Mouse (Mus musculus): ENCODE data around the gene Olfr554. TPM values are rescaled to one million over a fixed set of nuclear protein-coding genes. Genes with fewer than 3 reads are reported as not detected.
A peak's percentile ranks its signal among the peaks of the same experiment; 100 is the strongest.
"Not testable (repeated sequence)": the region's sequence is repeated elsewhere in the genome, so short reads cannot be mapped to it uniquely, and the experiment has no call there.

Olfr554 gene
- polyA plus RNA-seq (2012; rRNA removed), result not detected in 2 replicates

DNA sequence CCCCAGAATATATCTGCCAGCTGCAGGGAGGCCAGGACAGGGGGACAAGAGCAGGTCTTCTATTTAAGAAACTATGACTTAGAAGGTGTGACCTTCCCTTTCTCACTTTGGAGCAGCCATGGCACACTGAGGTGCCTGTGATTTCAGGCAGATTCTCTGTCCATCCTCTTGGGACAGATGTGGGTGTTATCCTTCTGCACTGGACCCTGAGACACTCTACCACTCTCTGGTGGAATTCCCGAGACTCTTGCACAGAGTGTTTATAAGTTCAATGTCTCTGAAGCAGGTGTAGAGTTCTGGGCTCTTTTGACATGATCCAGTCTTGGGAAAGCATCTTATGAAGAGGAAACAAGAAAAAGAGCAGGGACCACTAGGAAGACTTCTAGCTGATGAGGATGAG lies at the start of gene Olfr554:
Olfr554 (plus strand) TSS at position 301 of the 400 bp plus-strand sequence.
- TF ChIP-seq POLR2A (IDR thresholded peaks at IDR 0.05; ENCODE audit: borderline replicate concordance, extremely low read depth, insufficient read depth, insufficient read length, poor library complexity, severe bottlenecking), result no peak
- no peak for TF ChIP-seq CTCF (IDR thresholded peaks at IDR 0.05; ENCODE audit: borderline replicate concordance, extremely low read depth, insufficient read depth, insufficient read length)
- DNase-seq (ENCODE audit: low read depth), result no peak

DNA sequence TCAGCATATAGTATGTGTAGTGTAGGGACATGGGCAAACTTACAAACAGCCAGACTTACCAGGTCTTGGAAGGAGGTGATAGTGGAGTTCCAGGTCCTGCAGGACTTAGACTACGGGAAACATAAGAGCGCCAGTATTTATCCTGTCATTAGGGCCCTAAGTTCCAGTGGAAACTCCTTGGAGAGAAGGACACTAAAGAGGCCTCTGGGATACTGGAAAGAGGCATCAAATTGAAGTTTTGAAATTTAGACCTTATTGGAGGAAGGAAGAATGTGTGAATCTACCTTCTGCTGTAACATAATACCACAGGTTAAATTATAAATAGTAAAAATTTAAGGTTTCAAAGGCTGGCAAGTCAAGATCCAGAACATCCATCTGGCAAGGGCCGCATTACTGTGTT lies 46.4 kb upstream of the Olfr554 start, which contains the start of gene Olfr551:
Olfr551 (minus strand) TSS at position 101 of the 400 bp plus-strand sequence.
- no peak for TF ChIP-seq POLR2A (IDR thresholded peaks at IDR 0.05; ENCODE audit: borderline replicate concordance, extremely low read depth, insufficient read depth, insufficient read length, poor library complexity, severe bottlenecking)
- TF ChIP-seq CTCF (IDR thresholded peaks at IDR 0.05; ENCODE audit: borderline replicate concordance, extremely low read depth, insufficient read depth, insufficient read length), result no peak
- no peak for DNase-seq (ENCODE audit: low read depth)

DNA sequence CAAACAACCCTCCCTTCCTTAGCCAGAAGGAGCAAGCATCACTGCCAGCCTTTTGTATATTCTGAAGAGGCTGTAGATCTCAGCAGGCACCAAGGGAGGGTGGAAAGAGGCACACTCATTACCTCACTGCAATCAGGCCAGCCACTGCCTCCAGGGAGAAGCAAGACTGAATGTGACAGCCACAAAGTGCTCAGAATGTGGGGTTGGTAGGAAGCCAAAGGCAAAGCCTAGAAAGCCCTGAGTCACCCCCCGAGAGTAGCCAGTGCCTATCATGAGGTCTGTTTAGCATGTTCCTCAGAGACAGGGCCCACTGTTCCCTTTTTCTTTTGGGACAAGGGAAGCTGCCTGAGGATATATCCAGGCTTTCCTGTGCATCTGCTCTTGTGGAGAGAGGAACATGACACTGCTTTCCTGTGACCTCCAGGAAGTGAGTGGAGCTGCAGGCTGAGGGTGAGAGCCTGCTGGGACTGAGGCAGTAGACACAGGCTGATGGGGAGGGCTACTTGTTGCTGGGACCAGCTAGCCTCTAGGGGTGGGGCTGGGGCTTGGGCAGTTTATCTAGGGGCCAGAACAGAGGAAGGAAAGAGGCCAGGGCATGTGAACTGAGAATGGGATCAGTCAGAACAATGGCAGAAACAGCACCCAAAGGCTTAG lies 40.7 kb upstream of the Olfr554 start, which contains the start of gene Olfr552:
Olfr552 (plus strand) TSS at position 393 of the 654 bp plus-strand sequence.
- no peak for TF ChIP-seq CTCF (IDR thresholded peaks at IDR 0.05; ENCODE audit: borderline replicate concordance, extremely low read depth, insufficient read depth, insufficient read length)
- no peak for TF ChIP-seq POLR2A (IDR thresholded peaks at IDR 0.05; ENCODE audit: borderline replicate concordance, extremely low read depth, insufficient read depth, insufficient read length, poor library complexity, severe bottlenecking)
- no peak for DNase-seq (ENCODE audit: low read depth)

DNA sequence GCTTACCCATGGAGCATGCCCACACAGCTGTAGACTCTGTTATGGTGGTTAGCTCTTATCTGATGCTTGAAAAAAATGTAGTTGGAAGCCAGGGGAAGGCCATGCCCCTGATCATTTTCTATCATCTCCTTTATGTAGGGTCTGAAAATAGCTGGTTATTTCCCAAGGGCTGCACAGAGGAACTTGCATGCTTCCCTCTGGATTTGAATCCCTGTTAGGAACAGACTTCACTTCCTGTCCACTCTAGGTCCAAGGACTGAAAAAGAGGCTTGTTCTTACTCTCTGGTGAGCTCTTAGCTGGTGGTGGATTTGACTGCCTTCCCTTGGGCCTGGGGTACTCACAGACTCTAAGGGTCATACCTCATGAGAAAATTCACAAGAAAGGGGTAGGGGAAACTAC lies 20.1 kb upstream of the Olfr554 start, which contains the start of gene Olfr553:
Olfr553 (minus strand) TSS at position 101 of the 400 bp plus-strand sequence.
- no peak for DNase-seq (ENCODE audit: low read depth)

DNA sequence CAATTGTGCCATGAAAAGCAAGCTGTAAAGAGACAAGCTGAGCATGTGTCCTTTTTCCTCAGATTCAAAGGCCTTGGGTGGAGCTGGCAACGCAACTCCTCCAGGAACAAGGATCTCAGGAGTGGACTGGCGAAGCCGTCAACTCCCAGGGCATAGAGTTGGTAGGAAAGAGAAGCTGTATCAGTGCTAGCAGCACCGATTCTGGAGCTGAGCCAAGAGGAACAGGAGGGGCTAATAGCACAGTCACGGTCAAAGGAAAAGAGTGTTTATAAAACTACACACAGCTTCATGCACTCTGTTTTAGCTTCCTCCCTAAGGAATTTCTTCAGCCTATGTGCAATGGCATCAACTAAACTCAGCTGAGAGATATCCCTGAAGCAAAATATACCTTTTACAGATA lies 18.6 kb upstream of the Olfr554 start:
- DNase-seq (ENCODE audit: low read depth), result peak; percentile 25
- TF ChIP-seq CTCF (IDR thresholded peaks at IDR 0.05; ENCODE audit: borderline replicate concordance, extremely low read depth, insufficient read depth, insufficient read length), result no peak
- TF ChIP-seq POLR2A (IDR thresholded peaks at IDR 0.05; ENCODE audit: borderline replicate concordance, extremely low read depth, insufficient read depth, insufficient read length, poor library complexity, severe bottlenecking), result no peak

More for the DNA sequence above, 20.1 kb upstream of the Olfr554 start, which contains the start of gene Olfr553:
- no peak for TF ChIP-seq POLR2A (IDR thresholded peaks at IDR 0.05; ENCODE audit: borderline replicate concordance, extremely low read depth, insufficient read depth, insufficient read length, poor library complexity, severe bottlenecking)
- TF ChIP-seq CTCF (IDR thresholded peaks at IDR 0.05; ENCODE audit: borderline replicate concordance, extremely low read depth, insufficient read depth, insufficient read length), result no peak

DNA sequence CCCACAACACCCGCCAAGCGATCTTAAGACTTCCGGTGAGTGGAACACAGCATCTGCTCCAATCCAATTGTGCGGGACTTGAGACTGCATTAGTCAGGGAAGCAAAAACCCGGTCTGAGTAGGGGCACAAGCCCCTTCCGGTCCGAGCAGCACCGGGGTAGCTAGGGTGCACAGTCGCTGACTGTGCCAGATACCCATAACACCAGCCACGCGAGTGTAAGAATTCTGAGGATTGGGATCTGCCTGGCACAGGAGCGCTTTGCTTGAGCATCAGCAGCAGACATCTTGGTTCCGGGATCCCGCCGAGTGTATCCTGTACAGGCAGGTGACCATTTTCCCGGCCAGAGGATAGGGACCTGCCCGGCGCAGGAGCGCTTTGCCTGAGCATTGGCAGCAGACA lies 17.9 kb upstream of the Olfr554 start:
- not testable (repeated sequence) for DNase-seq (ENCODE audit: low read depth)

DNA sequence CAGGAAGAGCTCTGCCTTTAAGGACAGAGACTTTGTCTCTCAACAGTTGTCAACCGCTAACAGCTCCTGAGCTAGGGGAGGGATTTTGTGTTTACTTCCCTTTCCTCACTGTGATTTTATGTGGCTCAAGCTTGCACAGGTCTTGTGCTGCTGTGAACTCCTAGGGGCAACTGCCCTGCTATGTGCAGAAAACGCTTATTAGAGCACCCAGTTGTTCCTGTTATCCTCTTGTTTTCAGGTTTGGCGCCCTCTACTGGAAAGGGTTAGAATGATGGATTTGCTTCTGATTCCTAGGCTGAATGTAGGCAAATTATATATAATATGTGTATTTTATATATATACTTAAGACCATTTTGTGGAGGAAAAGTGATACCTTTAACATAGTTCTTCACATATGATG lies 1.6 kb upstream of the Olfr554 start:
- TF ChIP-seq POLR2A (IDR thresholded peaks at IDR 0.05; ENCODE audit: borderline replicate concordance, extremely low read depth, insufficient read depth, insufficient read length, poor library complexity, severe bottlenecking) (no peak), CTCF (IDR thresholded peaks at IDR 0.05; ENCODE audit: borderline replicate concordance, extremely low read depth, insufficient read depth, insufficient read length) (peak; percentile 16; the same call in 1 of the 2 replicates)
- peak; percentile 47 for DNase-seq (ENCODE audit: low read depth)

DNA sequence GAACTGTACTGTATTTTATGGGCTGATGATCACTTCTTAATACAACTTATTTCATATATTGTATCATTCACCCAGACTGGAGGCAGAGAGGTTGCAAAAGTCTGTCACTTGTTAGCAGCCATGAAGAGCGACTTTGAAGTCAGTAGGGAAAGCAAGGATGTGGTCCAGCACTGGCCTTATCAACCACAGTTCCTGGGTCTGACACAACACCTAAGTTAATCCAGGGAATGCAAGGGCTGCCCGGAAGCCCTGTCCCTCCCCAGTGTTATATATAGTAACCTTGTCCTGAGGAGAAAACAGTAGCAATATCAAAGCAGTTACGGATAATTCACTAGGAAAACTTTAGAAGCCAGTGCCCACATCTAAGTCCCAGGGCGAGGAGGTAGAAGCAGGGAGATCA lies 6.7 kb downstream of the Olfr554 start:
- DNase-seq (ENCODE audit: low read depth), result not testable (repeated sequence)

DNA sequence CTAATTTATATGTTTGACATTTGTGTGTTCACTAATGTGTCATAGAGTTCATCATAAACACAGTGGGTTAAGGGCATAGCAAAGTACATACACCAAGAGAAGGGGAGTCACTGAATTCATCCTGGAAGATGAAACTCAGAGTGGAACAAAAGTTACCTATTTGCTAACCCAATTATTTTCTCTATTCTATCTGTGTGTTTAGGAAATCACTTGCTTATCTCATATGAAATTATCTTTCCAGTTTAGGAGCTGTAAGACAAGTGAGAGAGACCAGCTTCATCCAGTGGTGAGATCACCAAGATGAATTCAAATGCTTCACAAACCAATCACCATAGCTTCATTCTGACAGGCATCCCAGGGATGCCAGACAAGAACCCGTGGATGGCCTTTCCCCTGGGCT lies 20.3 kb downstream of the Olfr554 start, which contains the start of gene Olfr555:
Olfr555 (plus strand) TSS at position 301 of the 400 bp plus-strand sequence.
- no peak for DNase-seq (ENCODE audit: low read depth)
- TF ChIP-seq CTCF (IDR thresholded peaks at IDR 0.05; ENCODE audit: borderline replicate concordance, extremely low read depth, insufficient read depth, insufficient read length) (no peak), POLR2A (IDR thresholded peaks at IDR 0.05; ENCODE audit: borderline replicate concordance, extremely low read depth, insufficient read depth, insufficient read length, poor library complexity, severe bottlenecking) (no peak)

DNA sequence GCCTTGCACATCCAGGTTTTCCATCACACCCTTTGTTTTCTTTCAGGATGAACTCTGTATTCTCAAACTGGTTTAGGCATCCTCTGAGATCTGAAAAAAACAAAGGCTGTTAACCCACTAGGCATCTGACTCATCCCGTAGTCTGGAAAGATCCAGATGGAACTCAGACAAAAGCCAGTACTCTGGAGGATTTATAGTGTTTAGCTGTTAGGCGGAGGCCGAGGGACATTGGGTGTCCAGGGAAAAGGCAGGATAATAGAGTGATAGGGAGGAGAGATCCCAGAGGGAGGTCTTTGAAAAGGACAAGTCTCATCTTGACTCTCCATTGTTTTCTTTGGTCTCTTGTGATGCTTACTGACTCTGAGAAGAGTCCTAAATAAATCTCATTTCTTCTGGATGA lies 26.4 kb downstream of the Olfr554 start, which contains the start of gene Olfr556:
Olfr556 (plus strand) TSS at position 301 of the 400 bp plus-strand sequence.
- no peak for TF ChIP-seq POLR2A (IDR thresholded peaks at IDR 0.05; ENCODE audit: borderline replicate concordance, extremely low read depth, insufficient read depth, insufficient read length, poor library complexity, severe bottlenecking)
- TF ChIP-seq CTCF (IDR thresholded peaks at IDR 0.05; ENCODE audit: borderline replicate concordance, extremely low read depth, insufficient read depth, insufficient read length), result no peak
- no peak for DNase-seq (ENCODE audit: low read depth)

DNA sequence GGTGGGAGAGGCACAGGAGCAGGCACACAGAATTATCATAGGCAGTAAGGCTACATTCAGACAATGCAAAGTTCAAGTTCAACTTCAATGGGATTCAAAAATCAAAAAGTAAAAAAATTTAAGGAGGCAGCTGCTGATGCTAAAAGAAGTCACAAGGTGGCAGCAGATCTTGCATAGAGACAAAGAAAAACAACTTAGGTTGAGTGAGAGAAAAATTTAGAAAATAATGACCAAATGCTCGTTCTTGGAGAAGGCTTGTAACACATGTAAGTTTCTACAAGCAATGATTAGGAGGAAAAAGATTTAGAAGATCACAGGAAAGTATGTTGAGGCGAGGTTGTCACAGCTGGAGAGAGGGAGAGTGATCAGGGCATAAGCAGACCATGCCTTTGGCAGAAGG lies 27.1 kb downstream of the Olfr554 start:
- TF ChIP-seq POLR2A (IDR thresholded peaks at IDR 0.05; ENCODE audit: borderline replicate concordance, extremely low read depth, insufficient read depth, insufficient read length, poor library complexity, severe bottlenecking) (no peak), CTCF (IDR thresholded peaks at IDR 0.05; ENCODE audit: borderline replicate concordance, extremely low read depth, insufficient read depth, insufficient read length) (no peak)
- DNase-seq (ENCODE audit: low read depth), result peak; percentile 52

DNA sequence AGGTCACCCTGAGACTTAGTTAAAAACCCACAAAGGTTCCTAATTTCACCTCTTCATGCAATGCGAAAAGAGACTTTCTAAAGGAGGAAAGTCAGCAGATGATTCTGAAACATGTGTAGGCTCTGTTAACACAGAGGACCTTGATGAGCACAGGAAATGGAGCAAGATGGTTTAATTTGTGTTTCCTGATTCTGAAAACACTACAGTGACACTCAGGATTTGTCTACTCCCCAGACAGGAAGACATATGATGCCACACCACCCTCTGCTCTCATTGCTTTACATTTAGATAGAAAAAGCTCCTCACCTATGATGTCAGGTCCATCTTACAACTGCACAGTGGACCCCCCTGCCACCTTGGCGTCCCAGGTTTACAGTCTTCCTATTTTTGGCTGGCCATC lies 38.0 kb downstream of the Olfr554 start:
- TF ChIP-seq CTCF (IDR thresholded peaks at IDR 0.05; ENCODE audit: borderline replicate concordance, extremely low read depth, insufficient read depth, insufficient read length) (no peak), POLR2A (IDR thresholded peaks at IDR 0.05; ENCODE audit: borderline replicate concordance, extremely low read depth, insufficient read depth, insufficient read length, poor library complexity, severe bottlenecking) (no peak)

More for the DNA sequence above, 38.0 kb downstream of the Olfr554 start:
- no peak for DNase-seq (ENCODE audit: low read depth)
